Mouse (Mus musculus) hindbrain, embryonic 10.5 days (tissue): ENCODE measurements around the gene Ctnna2. TPM values are rescaled to one million over a fixed set of nuclear protein-coding genes. Genes with fewer than 3 reads are reported as not detected.

ENCODE experiments used
- DNase-seq: peaks from one replicate; pipeline ENCODE4 v3.0.0-alpha.2; 2017; ENCODE audit warnings: low spot score
- H3K27ac ChIP-seq: fragments of 300-500 bp; sonication (generic); 2 replicates; pipeline ENCODE4 v1.5.1; 2016; ENCODE audit warnings: mild to moderate bottlenecking, moderate library complexity
- H3K27me3 ChIP-seq: fragments of 300-500 bp; sonication (generic); 2 replicates; pipeline ENCODE4 v1.6.1; 2016; ENCODE audit warnings: mild to moderate bottlenecking; ENCODE audit not compliant: poor library complexity, insufficient read depth, severe bottlenecking
- H3K36me3 ChIP-seq: fragments of 300-500 bp; sonication (generic); 2 replicates; pipeline ENCODE4 v1.6.1; 2016; ENCODE audit warnings: mild to moderate bottlenecking, moderate library complexity
- H3K4me1 ChIP-seq: fragments of 300-500 bp; sonication (generic); replicated peaks from 2 replicates; pipeline ENCODE4 v1.6.1; 2016; ENCODE audit warnings: mild to moderate bottlenecking
- H3K4me3 ChIP-seq: fragments of 300-500 bp; sonication (generic); 2 replicates; pipeline ENCODE4 v1.5.1; 2016; ENCODE audit warnings: mild to moderate bottlenecking, moderate library complexity
- H3K9me3 ChIP-seq: fragments of 300-500 bp; sonication (generic); 2 replicates; pipeline ENCODE4 v1.6.1; 2016; ENCODE audit warnings: mild to moderate bottlenecking, moderate library complexity
- WGBS: fragments of 180-500 bp; shearing (Covaris S2); methylation state at CpG from one replicate; pipeline ENCODE4 v1.1.7; 2016; 5-methylcytosine and 5-hydroxymethylcytosine counted together
- polyA plus RNA-seq: library from polyadenylated mRNA; unstranded; fragments of >200 nt; fragmentation: Nextera tagmentation; extraction: Ambion mirVana; gene quantifications from 2 replicates; pipeline ENCODE4 v1.2.1, GENCODE M21; 2016

Gene Ctnna2
- polyA plus RNA-seq, 1 experiment from 2014 or later = 42.5 TPM

- H3K4me1 ChIP-seq = no peaks in the 10 kb centered on the region; the same call in 1 of the 2 replicates
- WGBS = 91% methylated on average over 2 of the region's 2 CpGs
Observed at GRCm38 (mm10) chr6:77863379-77863778, 116.1 kb downstream of the Ctnna2 start.

GRCm38 (mm10) chr6:77862781-77863180, 116.7 kb downstream of the Ctnna2 start:
- 77% methylated on average over 6 of the region's 6 CpGs for WGBS

More at GRCm38 (mm10) chr6:77863379-77863778, 116.1 kb downstream of the Ctnna2 start:
- DNase-seq = no peak
- Histone ChIP-seq H3K4me3 (no peak overlapping the region), H3K36me3 (no peaks in the 10 kb centered on the region), H3K9me3 (no peaks in the 10 kb centered on the region), H3K27me3 (no peaks in the 10 kb centered on the region), H3K27ac (no peak overlapping the region)

DNA sequence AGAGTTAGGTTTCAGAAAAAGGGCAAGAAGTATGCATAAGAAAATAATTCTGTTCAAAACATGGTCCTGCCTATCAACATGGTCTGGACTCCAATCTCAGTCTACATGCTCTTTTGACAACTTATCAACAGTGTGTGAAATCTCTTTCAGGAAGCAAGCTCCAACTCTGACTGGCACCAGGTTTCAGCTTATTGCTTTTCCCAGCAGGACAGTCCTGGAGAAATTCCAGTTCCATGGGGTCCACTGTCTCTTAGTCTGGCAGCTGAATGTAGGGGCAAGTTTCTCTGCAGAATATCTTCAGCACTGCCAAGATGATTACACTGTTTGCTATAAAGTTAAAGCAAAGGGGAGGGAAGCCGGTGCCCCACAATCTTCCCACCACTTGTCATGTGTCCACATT, 130.1 kb downstream of the Ctnna2 start:
- H3K27me3 ChIP-seq = no peaks in the 10 kb centered on the region
- H3K4me1 ChIP-seq = no peaks in the 10 kb centered on the region
- no peak overlapping the region for H3K27ac ChIP-seq
- WGBS = 88% methylated on average over 1 of the region's 1 CpGs
- H3K36me3 ChIP-seq = no peaks in the 10 kb centered on the region
- H3K4me3 ChIP-seq = no peak overlapping the region
- DNase-seq = no peak
- H3K9me3 ChIP-seq = no peaks in the 10 kb centered on the region

More at GRCm38 (mm10) chr6:77862781-77863180, 116.7 kb downstream of the Ctnna2 start:
- Histone ChIP-seq H3K4me3 (no peak overlapping the region), H3K4me1 (no peaks in the 10 kb centered on the region), H3K36me3 (no peaks in the 10 kb centered on the region), H3K9me3 (no peaks in the 10 kb centered on the region), H3K27me3 (no peaks in the 10 kb centered on the region), H3K27ac (no peak overlapping the region)
- no peak for DNase-seq

GRCm38 (mm10) chr6:77848796-77849195, 130.7 kb downstream of the Ctnna2 start:
- Histone ChIP-seq H3K27ac (no peak overlapping the region), H3K4me3 (no peak overlapping the region), H3K36me3 (no peaks in the 10 kb centered on the region), H3K27me3 (no peaks in the 10 kb centered on the region), H3K4me1 (no peaks in the 10 kb centered on the region), H3K9me3 (no peaks in the 10 kb centered on the region)
- DNase-seq = no peak

- no peaks in the 10 kb centered on the region for H3K4me1 ChIP-seq
- no peaks in the 10 kb centered on the region for H3K9me3 ChIP-seq
- no peaks in the 10 kb centered on the region for H3K27me3 ChIP-seq
- no peak for DNase-seq
- no peaks in the 10 kb centered on the region for H3K36me3 ChIP-seq
- H3K27ac ChIP-seq = no peak overlapping the region
- 85% methylated on average over 2 of the region's 2 CpGs for WGBS
- H3K4me3 ChIP-seq = no peak overlapping the region
Observed at GRCm38 (mm10) chr6:77847651-77848050, 131.8 kb downstream of the Ctnna2 start.

- WGBS = 90% methylated on average over 2 of the region's 2 CpGs
- DNase-seq = no peak
- H3K9me3 ChIP-seq = no peaks in the 10 kb centered on the region
- no peak overlapping the region for H3K27ac ChIP-seq
- no peaks in the 10 kb centered on the region for H3K36me3 ChIP-seq
- no peaks in the 10 kb centered on the region for H3K4me1 ChIP-seq
- no peak overlapping the region for H3K4me3 ChIP-seq
- H3K27me3 ChIP-seq = no peaks in the 10 kb centered on the region
Observed at GRCm38 (mm10) chr6:77839076-77839475, 140.4 kb downstream of the Ctnna2 start.

DNA sequence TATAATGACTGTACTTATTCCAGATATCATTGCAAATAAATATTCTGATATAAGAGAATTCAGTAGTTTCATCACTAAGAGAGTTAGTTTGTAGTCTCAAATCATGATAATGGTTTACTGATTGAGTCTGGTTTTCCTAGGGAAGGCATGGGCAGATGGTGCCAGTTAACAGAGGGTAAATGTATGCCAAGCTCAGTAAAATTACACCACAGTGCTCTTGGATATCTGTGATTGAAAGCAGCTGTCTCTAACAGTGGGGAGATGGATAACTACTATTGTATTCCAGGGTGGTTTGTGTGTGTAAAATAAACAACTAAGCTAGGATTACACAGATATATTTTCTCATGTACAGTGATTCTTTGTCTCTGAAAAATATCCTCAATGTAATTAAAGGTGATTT, 140.8 kb downstream of the Ctnna2 start:
- no peaks in the 10 kb centered on the region for H3K9me3 ChIP-seq
- no peaks in the 10 kb centered on the region for H3K27me3 ChIP-seq
- H3K27ac ChIP-seq = no peak overlapping the region
- H3K4me1 ChIP-seq = no peaks in the 10 kb centered on the region
- no peaks in the 10 kb centered on the region for H3K36me3 ChIP-seq
- H3K4me3 ChIP-seq = no peak overlapping the region
- DNase-seq = no peak

GRCm38 (mm10) chr6:77837543-77837942, 142.0 kb downstream of the Ctnna2 start:
- no peaks in the 10 kb centered on the region for H3K4me1 ChIP-seq
- H3K4me3 ChIP-seq = no peak overlapping the region
- no peak for DNase-seq
- H3K27ac ChIP-seq = no peak overlapping the region
- no peaks in the 10 kb centered on the region for H3K9me3 ChIP-seq
- WGBS = 89% methylated on average over 3 of the region's 3 CpGs
- no peaks in the 10 kb centered on the region for H3K36me3 ChIP-seq
- H3K27me3 ChIP-seq = no peaks in the 10 kb centered on the region

DNA sequence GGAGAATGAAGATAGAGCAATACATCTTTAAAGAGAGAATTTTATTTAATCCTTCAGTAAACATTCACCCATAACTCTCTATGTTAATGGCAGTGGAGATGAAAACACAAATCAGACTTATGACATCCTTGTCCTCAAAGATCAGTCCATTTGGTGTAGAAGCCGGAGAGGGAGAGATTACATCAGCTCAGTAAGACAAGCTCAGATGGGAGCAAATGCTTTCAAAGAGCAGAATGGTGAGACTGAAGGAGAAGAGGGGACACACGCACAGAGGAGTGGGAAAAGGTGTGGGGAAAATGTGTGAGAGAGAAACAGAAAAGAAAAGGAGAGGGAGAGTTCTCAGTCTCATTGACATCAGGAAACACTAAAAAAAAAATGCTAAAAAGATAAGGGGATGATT, 144.8 kb downstream of the Ctnna2 start:
- Histone ChIP-seq H3K9me3 (no peaks in the 10 kb centered on the region), H3K36me3 (no peaks in the 10 kb centered on the region), H3K4me3 (no peak overlapping the region), H3K27me3 (no peaks in the 10 kb centered on the region), H3K27ac (no peak overlapping the region), H3K4me1 (no peaks in the 10 kb centered on the region)
- WGBS = 85% methylated on average over 2 of the region's 2 CpGs
- DNase-seq = no peak

- no peak overlapping the region for H3K27ac ChIP-seq
- no peaks in the 10 kb centered on the region for H3K36me3 ChIP-seq
- H3K4me3 ChIP-seq = no peak overlapping the region
- no peaks in the 10 kb centered on the region for H3K9me3 ChIP-seq
- no peaks in the 10 kb centered on the region for H3K27me3 ChIP-seq
- no peak for DNase-seq
- 75% methylated on average over 1 of the region's 1 CpGs for WGBS
- H3K4me1 ChIP-seq = no peaks in the 10 kb centered on the region
Observed at GRCm38 (mm10) chr6:77827526-77827925, 152.0 kb downstream of the Ctnna2 start.

- Histone ChIP-seq H3K4me3 (no peak overlapping the region), H3K9me3 (no peaks in the 10 kb centered on the region), H3K27me3 (no peaks in the 10 kb centered on the region), H3K4me1 (no peaks in the 10 kb centered on the region), H3K36me3 (no peaks in the 10 kb centered on the region), H3K27ac (no peak overlapping the region)
- DNase-seq = no peak
- WGBS = 86% methylated on average over 3 of the region's 3 CpGs
Observed at GRCm38 (mm10) chr6:77817116-77817515, 162.4 kb downstream of the Ctnna2 start.

DNA sequence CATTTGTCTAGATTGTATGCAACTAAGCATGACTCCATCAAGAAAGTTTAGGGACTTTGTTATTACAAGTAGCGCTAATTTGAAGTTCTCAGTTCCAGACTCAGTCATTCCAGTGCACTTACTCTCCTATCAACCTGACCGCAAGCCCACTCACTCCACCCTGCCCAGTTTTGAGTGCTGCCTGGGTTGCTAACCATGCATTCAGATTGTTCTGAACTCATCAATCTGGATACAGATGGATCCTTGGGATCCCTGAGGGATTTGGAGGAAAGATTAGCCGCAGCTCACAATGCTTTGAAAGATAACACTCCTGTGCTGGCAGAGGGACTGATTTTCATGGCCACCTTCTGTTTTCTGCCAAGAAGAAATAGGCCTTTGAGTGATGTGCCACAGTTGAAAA, 168.5 kb downstream of the Ctnna2 start:
- 79% methylated on average over 3 of the region's 3 CpGs for WGBS
- Histone ChIP-seq H3K9me3 (no peaks in the 10 kb centered on the region), H3K27ac (peak overlapping the region; percentile 40; the same call in 1 of the 2 replicates), H3K4me1 (0 out of 2 replicates have a peak, but pooled peaks cover 4% of the 10 kb centered on the region), H3K27me3 (no peaks in the 10 kb centered on the region), H3K4me3 (no peak overlapping the region), H3K36me3 (no peaks in the 10 kb centered on the region)
- DNase-seq = peak; percentile 7

DNA sequence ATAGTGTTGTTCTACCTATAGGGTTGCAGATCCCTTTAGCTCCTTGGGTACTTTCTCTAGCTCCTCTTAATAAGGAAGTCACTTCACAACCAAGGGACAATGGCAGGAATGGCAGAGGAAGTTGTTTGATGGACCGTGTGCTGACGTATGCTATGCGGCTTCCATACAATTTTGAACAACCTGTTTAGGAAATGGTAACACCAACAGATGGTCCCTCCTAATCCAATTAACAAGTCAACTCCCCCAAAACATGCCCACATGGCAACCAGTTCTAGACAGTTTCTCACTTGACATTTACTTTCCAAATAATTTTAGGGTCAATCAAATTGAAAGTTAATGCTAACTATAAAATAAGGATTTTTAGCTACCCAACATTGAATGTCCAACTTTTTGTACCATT, 176.9 kb downstream of the Ctnna2 start:
- WGBS = 86% methylated on average over 3 of the region's 3 CpGs
- H3K36me3 ChIP-seq = no peaks in the 10 kb centered on the region
- H3K9me3 ChIP-seq = no peaks in the 10 kb centered on the region
- H3K4me1 ChIP-seq = no peaks in the 10 kb centered on the region
- no peaks in the 10 kb centered on the region for H3K27me3 ChIP-seq
- H3K27ac ChIP-seq = no peak overlapping the region
- H3K4me3 ChIP-seq = no peak overlapping the region
- DNase-seq = no peak

GRCm38 (mm10) chr6:77783342-77783741, 196.2 kb downstream of the Ctnna2 start:
- H3K27ac ChIP-seq = no peak overlapping the region
- no peaks in the 10 kb centered on the region for H3K36me3 ChIP-seq
- no peaks in the 10 kb centered on the region for H3K4me1 ChIP-seq
- H3K4me3 ChIP-seq = no peak overlapping the region
- no peaks in the 10 kb centered on the region for H3K27me3 ChIP-seq
- WGBS = 73% methylated on average over 3 of the region's 3 CpGs
- no peak for DNase-seq
- no peaks in the 10 kb centered on the region for H3K9me3 ChIP-seq
